Mouse (Mus musculus) brain, embryonic 14.5 days (tissue): Measurements from ENCODE around the gene Gpr15. TPM values are rescaled to one million over a fixed set of nuclear protein-coding genes. Genes with fewer than 3 reads are reported as not detected.

Source experiments
- DNase-seq: peaks from one replicate; pipeline ENCODE4 v3.0.0-alpha.2; 2011; ENCODE audit warnings: low read depth
- CTCF ChIP-seq: fragments of 200-500 bp; IDR thresholded peaks from 2 replicates; pipeline ENCODE4 v1.5.1; 2012; ENCODE audit warnings: inconsistent platforms, mild to moderate bottlenecking, moderate library complexity, borderline replicate concordance; ENCODE audit not compliant: insufficient read depth, insufficient read length; ENCODE audit errors: extremely low read depth
- POLR2A ChIP-seq: fragments of 200-500 bp; IDR thresholded peaks from 2 replicates; pipeline ENCODE4 v1.6.1; 2012; ENCODE audit warnings: mild to moderate bottlenecking, inconsistent platforms, borderline replicate concordance; ENCODE audit not compliant: poor library complexity, insufficient read depth, insufficient read length, severe bottlenecking; ENCODE audit errors: extremely low read depth
- polyA plus RNA-seq: library from polyadenylated mRNA; depleted of rRNA; stranded (reverse); fragments of >200 nt; gene quantifications from 2 replicates; pipeline ENCODE4 v1.2.3, GENCODE M21; 2012

Gpr15 gene
- polyA plus RNA-seq, 1 experiment: 0.05 TPM

- no peak for TF ChIP-seq POLR2A
- no peak for TF ChIP-seq CTCF
Observed at GRCm38 (mm10) chr16:58678660-58679059, 40.2 kb downstream of the Gpr15 start.

GRCm38 (mm10) chr16:58677491-58677890 lies 41.4 kb downstream of the Gpr15 start:
- no peak for TF ChIP-seq CTCF
- no peak for TF ChIP-seq POLR2A
- no peak for DNase-seq

More at GRCm38 (mm10) chr16:58678660-58679059, 40.2 kb downstream of the Gpr15 start:
- no peak for DNase-seq

- TF ChIP-seq POLR2A (no peak), CTCF (no peak)
Observed at GRCm38 (mm10) chr16:58676633-58677032, 42.2 kb downstream of the Gpr15 start.

GRCm38 (mm10) chr16:58676156-58676555 lies 42.7 kb downstream of the Gpr15 start:
- DNase-seq: no peak
- TF ChIP-seq CTCF: no peak
- TF ChIP-seq POLR2A: no peak

More at GRCm38 (mm10) chr16:58676633-58677032, 42.2 kb downstream of the Gpr15 start:
- DNase-seq: no peak

GRCm38 (mm10) chr16:58675256-58675655 lies 43.6 kb downstream of the Gpr15 start:
- DNase-seq: no peak
- TF ChIP-seq CTCF (no peak), POLR2A (no peak)

GRCm38 (mm10) chr16:58673811-58674410 lies 45.0 kb downstream of the Gpr15 start:
- no peak for DNase-seq
- TF ChIP-seq POLR2A (no peak), CTCF (no peak)

GRCm38 (mm10) chr16:58672396-58672795 lies 46.5 kb downstream of the Gpr15 start:
- no peak for DNase-seq
- TF ChIP-seq POLR2A (no peak), CTCF (no peak)

GRCm38 (mm10) chr16:58671212-58671985 lies 47.5 kb downstream of the Gpr15 start:
- DNase-seq: no peak
- TF ChIP-seq POLR2A (no peak), CTCF (no peak)

GRCm38 (mm10) chr16:58670643-58671042 lies 48.2 kb downstream of the Gpr15 start:
- peak; percentile 62 for DNase-seq
- TF ChIP-seq CTCF (no peak), POLR2A (no peak)

GRCm38 (mm10) chr16:58669917-58670630 lies 48.8 kb downstream of the Gpr15 start, which contains the start of gene Cpox:
Cpox (plus strand) TSS chr16:58670292.
- peak; percentile 95 for DNase-seq
- TF ChIP-seq POLR2A (peak; percentile 11; the same call in 1 of the 2 replicates), CTCF (peak; percentile 23; the same call in 1 of the 2 replicates)

GRCm38 (mm10) chr16:58669264-58669663 lies 49.6 kb downstream of the Gpr15 start:
- DNase-seq: peak; percentile 15

More at GRCm38 (mm10) chr16:58669264-58669663, 49.6 kb downstream of the Gpr15 start:
- no peak for TF ChIP-seq POLR2A
- no peak for TF ChIP-seq CTCF
